Mouse (Mus musculus): ENCODE measurements around the gene Prr13. TPM values are rescaled to one million over a fixed set of nuclear protein-coding genes. Genes with fewer than 3 reads are reported as not detected.

Prr13 gene
- polyA plus RNA-seq, 1 experiment from 2014 or later, result 380 TPM

Other genes starting within 250 kb of the Prr13 start
- 3.5 to 14.3 TPM (median 5.0 TPM) in 3 replicates for gene Itgb7, start 227.1 kb upstream of the Prr13 start, polyA plus RNA-seq (2018)
- 4.7 to 19.6 TPM (median 7.5 TPM) in 3 replicates for gene Rarg, start 201.5 kb upstream of the Prr13 start, polyA plus RNA-seq (2018)
- gene Gm9918, start 188.5 kb upstream of the Prr13 start, polyA plus RNA-seq (2018), result not detected in 3 replicates
- 49.9 to 84.0 TPM (median 66.7 TPM) in 3 replicates for gene Mfsd5, start 179.6 kb upstream of the Prr13 start, polyA plus RNA-seq (2018)
- gene Espl1, start 162.8 kb upstream of the Prr13 start, polyA plus RNA-seq (2018), result 1.0 to 5.7 TPM (median 3.5 TPM) in 3 replicates
- gene Pfdn5, start 132.9 kb upstream of the Prr13 start, polyA plus RNA-seq (2018), result 258 to 355 TPM (median 355 TPM) in 3 replicates
- gene Myg1, start 127.3 kb upstream of the Prr13 start, polyA plus RNA-seq (2018), result 15.1 to 28.2 TPM (median 21.0 TPM) in 3 replicates
- gene Aaas, start 108.3 kb upstream of the Prr13 start, polyA plus RNA-seq (2018), result 10.7 to 28.2 TPM (median 18.0 TPM) in 3 replicates
- gene Sp7, start 91.8 kb upstream of the Prr13 start, polyA plus RNA-seq (2018), result not detected in 3 replicates
- 19.8 to 22.7 TPM (median 22.6 TPM) in 3 replicates for gene Sp1, start 52.9 kb upstream of the Prr13 start, polyA plus RNA-seq (2018)
- 0.07 TPM in 1 of 3 replicates, not detected in the others for gene Amhr2, start 13.7 kb upstream of the Prr13 start, polyA plus RNA-seq (2018)
- gene Pcbp2, start 11.5 kb downstream of the Prr13 start, polyA plus RNA-seq (2018), result 469 to 548 TPM (median 534 TPM) in 3 replicates
- gene Gm10337, start 44.7 kb downstream of the Prr13 start, polyA plus RNA-seq (2018), result not detected in 3 replicates
- 4.7 to 7.1 TPM (median 5.2 TPM) in 3 replicates for gene Map3k12, start 58.0 kb downstream of the Prr13 start, polyA plus RNA-seq (2018)
- gene Tarbp2, start 59.2 kb downstream of the Prr13 start, polyA plus RNA-seq (2018), result 12.9 to 30.0 TPM (median 24.7 TPM) in 3 replicates
- gene Npff, start 65.9 kb downstream of the Prr13 start, polyA plus RNA-seq (2018), result 0.41 to 1.8 TPM (median 1.0 TPM) in 3 replicates
- 0.19 TPM in 1 of 3 replicates, not detected in the others for gene Gm28047, start 166.0 kb downstream of the Prr13 start, polyA plus RNA-seq (2018)
- gene Atf7, start 166.4 kb downstream of the Prr13 start, polyA plus RNA-seq (2018), result 36.4 to 59.3 TPM (median 45.3 TPM) in 3 replicates
- gene Atp5g2, start 213.3 kb downstream of the Prr13 start, polyA plus RNA-seq (2018), result 113 to 295 TPM (median 267 TPM) in 3 replicates

Data from macrophage (primary cell).